Mouse (Mus musculus) kidney, embryonic 16.5 days (tissue): ENCODE data around the gene Rsph14. TPM values are rescaled to one million over a fixed set of nuclear protein-coding genes. Genes with fewer than 3 reads are reported as not detected.
"Not testable (repeated sequence)": the region's sequence is repeated elsewhere in the genome, so short reads cannot be mapped to it uniquely, and the experiment has no call there.

ENCODE experiments used
- ATAC-seq: fragments of 200-750 bp; cut with Nextera tagmentation; 2 replicates; pipeline ENCODE4 v1.8.0; 2017; ENCODE audit warnings: moderate TSS enrichment; ENCODE audit not compliant: low FRiP score, low TSS enrichment
- H3K27ac ChIP-seq: fragments of 300-500 bp; sonication (generic); 2 replicates; pipeline ENCODE4 v1.5.1; 2014; ENCODE audit warnings: low read length
- H3K27me3 ChIP-seq: fragments of 300-500 bp; sonication (generic); 2 replicates; pipeline ENCODE4 v1.6.1; 2014; ENCODE audit warnings: low read length, control low read depth, mixed read lengths; ENCODE audit not compliant: insufficient read depth
- H3K36me3 ChIP-seq: fragments of 300-500 bp; sonication (generic); 2 replicates; pipeline ENCODE4 v1.6.1; 2014; ENCODE audit warnings: low read length, control low read depth, mixed read lengths; ENCODE audit not compliant: insufficient read depth
- H3K4me1 ChIP-seq: fragments of 300-500 bp; sonication (generic); 2 replicates; pipeline ENCODE4 v1.6.1; 2014; ENCODE audit warnings: low read length, control low read depth, mixed read lengths; ENCODE audit not compliant: insufficient read depth
- H3K4me2 ChIP-seq: fragments of 300-500 bp; sonication (generic); replicated peaks from 2 replicates; pipeline ENCODE4 v1.6.1; 2014; ENCODE audit warnings: low read depth, low read length
- H3K4me3 ChIP-seq: fragments of 300-500 bp; sonication (generic); 2 replicates; pipeline ENCODE4 v1.5.1; 2014; ENCODE audit warnings: mild to moderate bottlenecking, low read length
- H3K9ac ChIP-seq: fragments of 300-500 bp; sonication (generic); replicated peaks from 2 replicates; pipeline ENCODE4 v1.6.1; 2014; ENCODE audit warnings: low read length
- H3K9me3 ChIP-seq: fragments of 300-500 bp; sonication (generic); 2 replicates; pipeline ENCODE4 v1.6.1; 2016; ENCODE audit warnings: low read length, control low read depth
- WGBS: fragments of 180-500 bp; shearing (Covaris S2); extraction: QIAGEN DNeasy Blood & Tissue Kit; methylation state at CpG from one replicate; pipeline ENCODE4 v1.1.7; 2014; 5-methylcytosine and 5-hydroxymethylcytosine counted together
- polyA plus RNA-seq: library from polyadenylated mRNA; unstranded; fragments of >200 nt; fragmentation: Nextera tagmentation; extraction: Ambion mirVana; gene quantifications from 2 replicates; pipeline ENCODE4 v1.2.1, GENCODE M21; 2015

Gene Rsph14
- polyA plus RNA-seq, 1 experiment from 2014 or later, result not detected

- no peaks in the 10 kb centered on the region for H3K36me3 ChIP-seq
- no peak for ATAC-seq
- H3K27ac ChIP-seq, result no peak overlapping the region
- H3K4me1 ChIP-seq, result peaks cover 15% of the 10 kb centered on the region
- no peak overlapping the region for H3K9ac ChIP-seq
- WGBS, result 63% methylated on average over 5 of the region's 5 CpGs
- H3K4me2 ChIP-seq, result no peak overlapping the region
- no peaks in the 10 kb centered on the region for H3K27me3 ChIP-seq
- no peaks in the 10 kb centered on the region for H3K9me3 ChIP-seq
- H3K4me3 ChIP-seq, result no peak overlapping the region
Observed at GRCm38 (mm10) chr10:75055672-75056071, 23.3 kb upstream of the Rsph14 start.

GRCm38 (mm10) chr10:75054125-75054524, 21.7 kb upstream of the Rsph14 start:
- Histone ChIP-seq H3K27ac (no peak overlapping the region), H3K9ac (no peak overlapping the region), H3K9me3 (no peaks in the 10 kb centered on the region), H3K36me3 (no peaks in the 10 kb centered on the region), H3K27me3 (no peaks in the 10 kb centered on the region), H3K4me3 (no peak overlapping the region), H3K4me1 (peaks cover 7% of the 10 kb centered on the region; the same call in 1 of the 2 replicates), H3K4me2 (no peak overlapping the region)
- WGBS, result 75% methylated on average over 6 of the region's 6 CpGs
- ATAC-seq, result no peak

DNA sequence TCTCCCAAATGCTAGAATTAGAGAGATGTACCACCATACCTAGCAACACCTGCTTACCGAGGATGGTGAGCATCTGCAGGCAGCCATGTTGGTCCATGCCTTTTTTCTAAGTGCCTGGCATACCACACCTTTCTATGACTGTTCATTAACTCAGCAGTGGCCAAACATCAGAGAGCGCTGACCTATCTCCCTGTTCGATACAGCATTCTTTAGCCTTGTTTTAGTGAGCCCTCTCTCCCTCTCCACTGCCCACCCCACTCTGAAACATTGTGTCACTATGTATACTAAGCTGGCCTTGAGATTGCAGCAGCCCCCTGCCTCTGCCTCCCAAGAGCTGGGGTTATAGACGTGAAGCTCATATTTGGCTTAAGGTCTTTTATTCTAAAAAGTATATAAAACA, 21.3 kb upstream of the Rsph14 start:
- no peaks in the 10 kb centered on the region for H3K27me3 ChIP-seq
- WGBS, result 84% methylated on average over 4 of the region's 4 CpGs
- H3K9me3 ChIP-seq, result no peaks in the 10 kb centered on the region
- H3K4me1 ChIP-seq, result peaks cover 7% of the 10 kb centered on the region; the same call in 1 of the 2 replicates
- ATAC-seq, result no peak
- H3K27ac ChIP-seq, result no peak overlapping the region
- H3K4me2 ChIP-seq, result no peak overlapping the region
- no peak overlapping the region for H3K9ac ChIP-seq
- no peaks in the 10 kb centered on the region for H3K36me3 ChIP-seq
- H3K4me3 ChIP-seq, result no peak overlapping the region

- H3K4me3 ChIP-seq, result no peak overlapping the region
- no peaks in the 10 kb centered on the region for H3K27me3 ChIP-seq
- H3K4me1 ChIP-seq, result peaks cover 7% of the 10 kb centered on the region; the same call in 1 of the 2 replicates
- H3K9me3 ChIP-seq, result no peaks in the 10 kb centered on the region
- H3K4me2 ChIP-seq, result no peak overlapping the region
- no peak overlapping the region for H3K27ac ChIP-seq
- ATAC-seq, result no peak
- H3K9ac ChIP-seq, result no peak overlapping the region
- 77% methylated on average over 8 of the region's 8 CpGs for WGBS
- no peaks in the 10 kb centered on the region for H3K36me3 ChIP-seq
Observed at GRCm38 (mm10) chr10:75052902-75053301, 20.5 kb upstream of the Rsph14 start.

DNA sequence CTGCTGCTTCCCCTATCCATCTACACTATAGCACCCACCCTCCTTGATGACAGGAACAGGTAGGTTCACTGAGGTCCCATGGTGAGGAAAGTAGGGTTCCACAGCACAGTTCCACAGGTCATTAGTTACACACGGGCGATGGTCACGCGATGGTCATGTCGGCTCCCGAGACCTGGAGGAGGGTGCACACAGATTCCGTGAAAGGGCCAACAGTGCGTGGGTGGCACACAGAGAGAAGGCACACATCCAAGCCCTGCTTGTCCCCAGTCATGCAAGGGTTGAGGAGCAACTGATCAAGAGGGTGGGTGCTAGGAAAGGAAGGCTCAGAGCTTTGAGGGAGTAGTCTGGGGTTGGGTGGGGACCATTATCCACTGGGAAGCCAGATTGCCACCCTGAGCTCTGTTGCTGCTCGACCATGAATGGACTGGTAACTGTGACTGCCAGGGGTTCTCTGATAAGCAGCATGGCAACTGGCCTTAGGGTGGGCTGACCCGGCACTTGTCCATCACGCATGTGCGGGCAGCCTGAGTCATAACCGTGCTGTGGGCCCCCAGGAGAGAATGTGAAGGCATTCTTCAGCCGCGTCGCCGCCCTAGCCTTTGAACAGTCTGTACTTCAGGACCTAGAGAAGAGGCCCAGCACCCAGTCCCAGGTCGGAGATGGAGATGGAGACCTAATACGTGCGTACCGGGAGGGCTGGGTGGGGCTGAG, 19.1 kb upstream of the Rsph14 start:
- H3K27ac ChIP-seq, result no peak overlapping the region
- 82% methylated on average over 21 of the region's 21 CpGs for WGBS
- no peaks in the 10 kb centered on the region for H3K36me3 ChIP-seq
- no peak overlapping the region for H3K9ac ChIP-seq
- H3K27me3 ChIP-seq, result no peaks in the 10 kb centered on the region
- 0 out of 2 replicates have a peak, but pooled peaks have one; percentile 6 for ATAC-seq
- H3K9me3 ChIP-seq, result no peaks in the 10 kb centered on the region
- peaks cover 6% of the 10 kb centered on the region; the same call in 1 of the 2 replicates for H3K4me1 ChIP-seq
- H3K4me2 ChIP-seq, result no peak overlapping the region
- no peak overlapping the region for H3K4me3 ChIP-seq

DNA sequence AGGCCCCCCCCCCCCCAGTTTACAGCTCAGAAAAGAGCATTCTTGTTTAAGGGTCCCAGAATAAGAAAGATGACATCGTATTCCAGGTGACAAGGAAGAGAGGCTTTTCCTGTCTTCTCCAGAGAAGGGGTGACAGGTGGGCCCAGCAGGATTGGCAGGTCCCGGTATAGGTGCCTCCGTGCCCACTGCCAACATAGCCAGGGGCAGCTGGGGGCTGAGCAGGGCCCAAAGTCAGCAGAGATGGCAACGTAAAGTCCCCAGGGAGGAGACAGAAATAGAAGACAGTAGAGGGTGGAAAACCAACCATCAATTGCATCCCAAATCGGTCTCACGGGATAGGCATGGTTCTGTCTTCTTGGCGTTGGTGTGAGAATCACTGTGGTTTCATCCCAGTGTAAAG, 16.3 kb upstream of the Rsph14 start:
- Histone ChIP-seq H3K4me2 (no peak overlapping the region), H3K9ac (no peak overlapping the region), H3K9me3 (no peaks in the 10 kb centered on the region), H3K4me1 (no peaks in the 10 kb centered on the region), H3K27ac (no peak overlapping the region), H3K4me3 (no peak overlapping the region), H3K36me3 (no peaks in the 10 kb centered on the region; the same call in 1 of the 2 replicates), H3K27me3 (no peaks in the 10 kb centered on the region)
- no peak for ATAC-seq
- WGBS, result 84% methylated on average over 7 of the region's 7 CpGs

DNA sequence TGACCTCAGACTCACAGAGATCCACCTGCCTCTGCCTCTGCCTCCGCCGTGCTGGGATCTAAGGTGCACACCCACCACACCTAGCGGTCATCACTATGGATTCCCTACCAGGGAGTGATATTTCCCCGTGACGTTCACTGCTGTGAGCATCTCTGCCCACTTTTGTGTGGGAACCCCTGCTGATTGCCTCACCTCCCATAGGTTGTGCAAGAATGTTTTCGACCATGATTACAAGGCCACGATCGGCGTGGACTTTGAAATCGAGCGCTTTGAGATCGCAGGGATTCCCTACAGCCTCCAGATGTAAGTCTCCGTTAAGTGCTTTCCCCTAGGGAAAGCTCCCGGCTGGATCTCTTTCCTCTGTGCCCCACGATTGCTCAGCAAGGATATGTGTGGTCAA, 13.4 kb upstream of the Rsph14 start:
- Histone ChIP-seq H3K4me1 (no peaks in the 10 kb centered on the region), H3K27ac (no peak overlapping the region), H3K27me3 (no peaks in the 10 kb centered on the region), H3K4me2 (no peak overlapping the region), H3K36me3 (no peaks in the 10 kb centered on the region; the same call in 1 of the 2 replicates), H3K9ac (no peak overlapping the region), H3K9me3 (no peaks in the 10 kb centered on the region), H3K4me3 (no peak overlapping the region)
- ATAC-seq, result no peak
- WGBS, result 95% methylated on average over 15 of the region's 15 CpGs

- Histone ChIP-seq H3K9me3 (no peaks in the 10 kb centered on the region), H3K4me2 (no peak overlapping the region), H3K27ac (no peak overlapping the region), H3K9ac (no peak overlapping the region), H3K36me3 (no peaks in the 10 kb centered on the region; the same call in 1 of the 2 replicates), H3K4me3 (no peak overlapping the region), H3K27me3 (no peaks in the 10 kb centered on the region), H3K4me1 (no peaks in the 10 kb centered on the region)
- 42% methylated on average over 7 of the region's 7 CpGs for WGBS
- no peak for ATAC-seq
Observed at GRCm38 (mm10) chr10:75044459-75044858, 12.1 kb upstream of the Rsph14 start.

GRCm38 (mm10) chr10:75042060-75042459, 9.7 kb upstream of the Rsph14 start:
- H3K36me3 ChIP-seq, ATAC-seq, H3K4me2 ChIP-seq, H3K9ac ChIP-seq, H3K27ac ChIP-seq, H3K4me1 ChIP-seq, H3K9me3 ChIP-seq, H3K27me3 ChIP-seq, H3K4me3 ChIP-seq: not testable (repeated sequence)
- WGBS, result 4% methylated on average over 1 of the region's 1 CpGs

- WGBS, result under 1% methylated on average over 36 of the region's 36 CpGs
- H3K36me3 ChIP-seq, result no peaks in the 10 kb centered on the region
- H3K9me3 ChIP-seq, result no peaks in the 10 kb centered on the region
- peak within 1 kb of the TSS; percentile 74; the same call in 1 of the 2 replicates for H3K27ac ChIP-seq
- peak within 1 kb of the TSS; percentile 70 for H3K9ac ChIP-seq
- peak within 1 kb of the TSS; percentile 82 for H3K4me2 ChIP-seq
- ATAC-seq, result peak; percentile 97
- peaks cover 15% of the 10 kb centered on the region for H3K4me1 ChIP-seq
- H3K27me3 ChIP-seq, result no peaks in the 10 kb centered on the region
- peak within 1 kb of the TSS; percentile 57 for H3K4me3 ChIP-seq
Observed at GRCm38 (mm10) chr10:75036883-75037379, 4.5 kb upstream of the Rsph14 start, which contains the start of gene Rab36. Gene Rab36 (plus strand): TSS chr10:75037058.
